3 mouse cellular contexts compared by ENCODE assay signal in genomic region chr2:175172906-175173595, GRCm38 (mm10).
DNase-seq lines count a peak whose midpoint lies in the region.

No protein-coding gene starts in this region.

- peak; percentile 21 for DNase-seq in ES-CJ7 (ENCODE audit: low read depth, low spot score)
- DNase-seq in adipocyte (ENCODE audit: low spot score): peak; percentile 2
- DNase-seq in heart, adult 11 months: peak; percentile 87

Comparison
In these comparisons a context has a peak if more than half of its experiments do, and no peak if none do; other contexts are left out.
1. DNase-seq: peak in every context shown above with its lines; median percentile 87 in heart, adult 11 months; 21 in ES-CJ7; 2 in adipocyte.